Mouse (Mus musculus) testis, postnatal 10 days (tissue): ENCODE data around the gene Zfp276.
"Not testable (repeated sequence)": the region's sequence is repeated elsewhere in the genome, so short reads cannot be mapped to it uniquely, and the experiment has no call there.

Experiments
- DNase-seq: peaks from one replicate; pipeline ENCODE4 v3.0.0; 2021; ENCODE audit warnings: low spot score

Zfp276 gene

DNA sequence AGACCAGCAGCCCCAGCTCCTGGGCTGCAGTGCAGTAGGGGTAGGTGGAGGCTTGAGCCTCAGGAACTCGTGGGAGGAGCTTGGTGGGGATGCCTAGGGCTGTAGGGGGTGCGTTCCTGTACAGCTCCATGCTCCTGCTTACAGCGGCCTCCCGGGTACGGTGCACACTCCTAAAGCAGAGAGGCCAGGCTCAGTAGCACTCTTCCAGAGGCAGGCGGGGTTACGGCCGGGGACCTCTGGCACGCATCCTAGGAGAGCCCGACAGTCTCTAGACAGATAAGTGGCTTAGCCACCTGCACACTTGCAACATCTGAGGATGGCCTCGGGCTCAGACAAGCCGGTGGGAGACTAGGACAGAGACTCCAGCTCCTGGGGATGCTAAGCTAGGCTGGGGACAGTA, 8.5 kb upstream of the Zfp276 start:
- no peak for DNase-seq

DNA sequence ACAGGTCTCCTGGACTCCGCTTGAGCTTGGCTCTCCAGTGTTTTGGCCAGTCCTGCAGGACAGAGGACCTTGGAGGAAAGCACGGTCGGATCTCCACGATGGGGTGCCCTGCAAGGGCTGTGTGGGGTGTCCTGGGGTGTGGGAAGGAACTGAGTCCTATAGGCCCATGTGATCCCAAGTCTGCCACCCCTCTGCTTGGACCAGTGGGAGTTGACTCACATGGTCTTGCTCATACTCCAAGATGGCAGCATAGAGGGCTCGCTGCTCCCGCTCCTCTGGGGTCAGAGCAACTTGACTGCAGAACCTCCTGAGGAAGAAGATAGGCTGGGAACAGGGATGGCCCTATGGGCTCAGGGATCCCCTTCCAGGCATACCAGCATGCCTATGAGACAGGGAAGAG, 6.2 kb upstream of the Zfp276 start:
- no peak for DNase-seq

DNA sequence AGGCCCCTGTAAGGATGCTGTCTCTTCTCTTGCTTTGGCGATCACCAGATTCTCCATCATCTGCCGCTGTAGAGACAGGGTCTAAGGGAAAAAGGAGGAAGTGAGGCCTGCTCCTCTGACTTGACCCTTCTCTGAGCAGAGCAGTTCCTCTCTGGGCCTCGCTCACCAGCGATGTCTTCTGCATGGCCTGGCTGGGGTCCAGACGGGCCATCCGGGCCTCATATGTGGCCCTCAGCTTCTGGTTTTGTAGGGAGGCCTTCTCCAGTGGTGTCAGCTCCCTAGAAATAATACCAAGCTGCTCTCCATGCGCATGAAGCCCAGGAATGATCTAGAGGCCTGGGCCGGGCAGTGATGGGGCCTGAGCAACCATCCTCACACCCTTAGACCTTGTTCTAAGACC, 5.4 kb upstream of the Zfp276 start:
- no peak for DNase-seq

DNA sequence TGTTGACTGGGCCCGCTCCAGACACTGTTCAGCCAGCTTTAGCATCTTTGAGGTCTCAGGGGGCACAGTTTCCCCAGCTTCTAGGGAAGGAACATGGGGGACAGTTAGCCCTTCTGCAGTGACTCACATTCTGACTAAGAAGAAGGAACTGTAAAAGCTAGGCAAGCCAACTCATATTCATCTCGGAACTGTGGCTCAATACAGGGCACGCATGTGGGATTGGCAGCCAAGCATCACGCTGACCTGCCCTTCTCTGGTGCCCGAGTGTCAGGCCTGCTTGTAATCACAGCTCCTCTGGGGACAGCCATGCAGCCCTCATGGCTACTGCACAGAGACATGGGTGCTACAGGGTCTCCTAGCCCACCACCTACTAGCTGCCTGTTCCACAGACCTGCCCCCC, 3.1 kb upstream of the Zfp276 start:
- DNase-seq = no peak

DNA sequence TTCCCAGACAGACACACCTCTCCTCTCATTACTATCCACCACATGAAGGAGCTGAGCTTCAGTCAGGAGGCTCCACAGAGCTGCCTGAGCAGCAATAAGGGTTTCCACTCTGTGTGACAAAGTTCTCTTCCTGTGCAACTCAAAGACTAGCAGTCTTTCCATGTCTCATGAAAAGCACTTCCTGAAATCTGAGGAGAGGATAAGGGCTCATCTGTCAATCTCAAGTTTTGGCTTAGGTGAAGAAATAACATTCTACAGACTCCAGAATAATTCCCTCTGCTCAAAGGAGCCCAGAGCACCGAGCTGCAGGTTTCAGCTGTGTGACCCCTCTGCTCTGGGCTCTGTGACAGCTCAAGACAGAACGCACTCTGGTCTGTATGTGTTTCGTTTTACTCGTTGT, 1.1 kb upstream of the Zfp276 start:
- no peak for DNase-seq

DNA sequence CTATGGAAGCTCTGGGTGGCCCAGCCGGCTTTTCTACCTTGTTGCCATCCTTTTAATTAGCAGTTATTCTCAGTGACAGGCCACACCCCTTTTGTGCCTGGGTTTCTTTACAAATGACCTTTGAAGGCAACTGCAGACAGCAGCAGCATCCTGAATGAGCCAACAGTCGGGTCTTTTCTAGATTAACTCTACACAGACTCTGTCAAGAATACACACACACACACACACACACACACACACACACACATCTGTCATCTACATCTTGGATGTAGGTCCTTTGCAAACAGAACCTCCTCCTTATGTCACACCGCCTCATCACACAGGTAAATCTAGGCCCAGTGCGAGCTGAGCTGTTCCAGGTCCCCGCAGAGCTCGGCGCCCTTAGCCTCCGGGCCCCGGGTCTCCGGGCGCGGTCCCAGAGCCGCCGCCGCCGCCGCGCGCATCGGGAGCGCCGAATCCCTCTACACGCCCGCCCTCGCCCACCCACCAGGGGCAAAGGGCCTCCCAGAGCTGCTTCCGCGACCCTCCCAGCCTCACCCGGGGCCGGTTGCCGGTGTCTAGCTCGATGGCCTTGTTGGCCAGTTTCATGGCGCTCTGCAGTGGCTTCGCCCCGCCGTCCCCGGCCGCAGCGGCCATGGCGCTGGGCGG, 420 bp upstream of the Zfp276 start:
- no peak for DNase-seq

DNA sequence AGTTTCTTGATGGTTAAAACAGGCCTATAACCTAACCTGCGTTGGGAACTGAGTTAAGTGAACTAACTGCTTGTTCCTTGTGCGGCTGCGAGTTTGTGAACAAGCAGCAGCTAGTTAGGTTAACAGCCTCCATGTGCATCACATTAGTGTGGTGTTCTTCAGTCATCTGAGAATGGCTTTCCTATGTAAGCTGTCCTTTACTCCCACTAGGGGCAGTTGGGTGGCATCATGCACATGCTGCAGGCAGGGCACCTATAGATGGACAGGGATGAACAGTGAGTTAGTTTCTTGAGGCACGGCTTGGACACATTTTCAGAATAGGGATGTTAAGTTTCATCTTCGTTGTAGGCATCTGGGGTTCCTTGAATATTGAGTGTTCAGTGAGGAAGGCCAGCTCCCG, 1.2 kb downstream of the Zfp276 start:
- DNase-seq = no peak

DNA sequence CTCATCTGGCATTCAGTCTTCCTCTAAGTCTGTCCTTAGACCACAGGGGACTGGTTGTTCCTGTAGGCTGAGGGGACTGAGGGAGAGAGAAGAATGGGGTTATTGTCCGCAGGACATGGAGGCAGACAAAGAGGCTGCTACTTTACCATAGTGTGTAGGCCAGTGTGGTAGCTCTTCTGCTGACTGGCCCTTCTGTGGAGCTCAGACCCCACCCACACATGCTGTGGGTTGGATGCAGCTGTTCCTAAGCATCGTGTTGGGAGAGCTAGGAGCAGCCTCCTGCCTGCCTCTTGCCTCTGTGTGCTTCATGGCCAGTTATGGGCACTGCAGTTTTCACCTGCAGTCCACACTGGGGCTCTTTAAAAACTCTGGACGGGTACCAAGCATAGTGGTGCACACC, 3.1 kb downstream of the Zfp276 start:
- no peak for DNase-seq

DNA sequence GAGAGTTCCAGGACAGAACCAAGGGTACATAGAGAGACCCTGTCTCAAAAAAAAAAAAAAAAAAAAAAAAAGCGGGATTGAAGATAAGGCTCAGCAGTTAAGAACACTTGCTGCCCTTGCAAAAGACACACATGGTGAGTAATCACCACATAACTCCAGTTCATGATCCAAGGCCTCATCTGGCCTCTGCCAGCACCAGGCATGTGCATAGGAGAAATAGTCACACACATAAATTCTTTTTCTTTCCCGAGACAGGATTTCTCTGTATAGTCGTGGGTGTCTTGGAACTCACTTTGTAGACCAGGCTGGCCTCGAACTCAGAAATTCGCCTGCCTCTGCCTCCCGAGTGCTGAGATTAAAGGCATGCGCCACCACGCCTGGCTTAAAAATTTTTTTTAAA, 3.6 kb downstream of the Zfp276 start:
- DNase-seq = not testable (repeated sequence)

DNA sequence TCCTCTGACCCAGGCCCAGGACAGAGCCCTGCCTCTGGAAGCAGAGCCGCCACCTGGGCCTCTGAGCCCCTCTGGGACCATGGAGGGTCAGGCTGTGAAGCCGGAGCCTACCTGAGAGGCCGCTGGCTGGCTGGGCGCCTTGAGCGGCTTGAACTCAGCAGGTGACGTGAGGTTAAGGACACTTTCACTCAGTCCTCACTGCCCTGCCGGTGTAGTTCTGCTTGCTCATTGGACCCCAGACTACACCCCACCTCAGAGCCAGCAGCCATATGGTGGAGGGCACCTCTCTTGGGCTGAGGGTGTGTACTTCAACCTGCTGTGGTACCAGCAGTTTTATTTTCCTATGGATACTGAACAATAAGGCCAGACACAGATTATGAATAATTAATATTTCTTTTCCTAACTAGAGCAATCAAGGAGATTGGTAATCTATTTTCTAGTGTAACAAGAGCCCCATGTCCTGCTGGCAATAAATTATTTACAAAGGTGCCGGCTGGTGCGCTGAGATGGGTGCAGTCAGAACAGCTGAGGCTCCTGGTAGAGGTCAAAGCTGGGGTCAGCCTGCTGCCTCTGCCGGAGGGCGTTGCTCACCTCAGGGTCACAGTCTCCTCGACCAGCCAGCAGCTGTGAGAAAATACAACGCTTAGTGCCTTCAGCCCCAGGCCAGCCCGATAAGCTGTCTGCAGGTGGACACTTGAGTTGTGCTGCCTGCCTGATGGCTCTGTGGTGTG, 14.1 kb downstream of the Zfp276 start:
- DNase-seq = no peak

DNA sequence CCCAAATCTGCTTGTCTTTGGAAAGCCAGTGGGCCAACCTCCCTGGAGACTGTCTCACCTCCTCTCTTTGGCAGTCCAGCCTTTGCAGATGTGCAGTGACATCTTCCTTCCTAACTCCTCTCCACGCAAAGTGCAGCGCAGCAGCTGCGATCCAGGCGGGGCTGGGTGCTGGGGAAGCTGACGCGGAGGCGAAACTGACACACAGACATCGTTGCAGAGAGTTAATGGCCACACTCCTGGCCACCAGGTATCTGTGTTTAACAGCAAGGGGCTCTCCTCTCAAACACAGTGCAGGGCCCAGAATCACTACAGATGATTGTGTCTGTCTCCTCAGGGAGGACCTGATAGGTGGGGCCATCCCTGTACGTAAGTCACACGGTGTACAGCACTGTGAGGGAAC, 17.2 kb downstream of the Zfp276 start:
- DNase-seq = no peak

DNA sequence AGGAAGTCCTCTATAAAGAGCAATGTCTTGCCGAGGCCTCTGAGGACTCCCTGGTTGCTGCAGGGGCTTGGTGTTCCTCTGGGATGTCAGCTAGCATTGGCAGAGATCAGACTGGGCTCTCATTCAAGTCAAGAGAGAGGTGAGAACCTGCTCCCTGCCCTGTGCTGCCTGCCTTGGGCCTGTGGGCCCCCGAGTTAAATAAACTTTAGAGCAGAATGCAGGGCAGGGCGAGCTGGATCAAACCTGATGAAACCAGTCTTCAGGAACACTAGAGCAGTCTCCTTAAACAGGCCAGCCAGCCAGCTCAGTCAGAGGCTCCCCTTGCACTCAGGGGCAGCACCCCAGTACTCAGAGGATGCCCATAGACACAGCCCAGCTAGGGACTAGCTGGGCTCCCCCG, 17.9 kb downstream of the Zfp276 start:
- no peak for DNase-seq

DNA sequence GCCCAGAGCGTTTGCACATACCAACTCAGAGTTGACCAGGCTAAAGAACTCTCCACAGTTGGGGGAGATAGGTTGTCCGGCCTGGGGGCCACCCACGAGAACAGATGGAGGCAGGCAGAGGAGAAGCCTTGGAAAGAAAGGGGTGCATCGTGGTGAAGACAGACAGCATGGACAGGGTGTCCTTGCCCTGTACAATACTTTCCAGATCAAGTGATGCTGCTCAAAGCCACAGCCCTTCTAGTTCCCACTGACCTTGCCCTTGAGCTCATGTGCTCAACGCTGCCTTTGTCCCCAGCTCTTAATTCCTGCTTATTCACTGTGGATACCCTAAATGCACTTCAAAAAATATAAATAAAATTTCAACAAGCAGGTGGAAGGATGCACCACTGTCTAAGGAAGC, 20.5 kb downstream of the Zfp276 start:
- no peak for DNase-seq

DNA sequence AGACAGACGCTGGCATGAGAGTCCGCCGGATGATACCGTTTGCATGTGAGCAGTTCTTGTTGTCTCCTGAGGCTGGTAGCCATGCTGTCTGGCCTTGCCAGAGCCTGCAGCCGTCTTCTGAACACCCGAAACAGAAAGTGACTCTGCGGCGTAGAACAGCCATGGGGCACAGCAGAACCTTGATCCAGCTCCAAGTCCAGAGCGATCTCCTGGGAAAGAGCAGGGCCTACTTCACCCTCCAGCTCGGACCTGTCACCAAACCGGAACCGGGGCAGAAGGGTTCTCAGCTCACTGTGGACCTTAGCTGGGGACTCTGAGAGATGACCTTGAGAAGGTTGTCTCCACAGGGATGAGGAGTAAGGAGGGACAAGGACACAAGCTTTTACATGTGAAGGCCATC, 21.1 kb downstream of the Zfp276 start:
- DNase-seq = no peak

DNA sequence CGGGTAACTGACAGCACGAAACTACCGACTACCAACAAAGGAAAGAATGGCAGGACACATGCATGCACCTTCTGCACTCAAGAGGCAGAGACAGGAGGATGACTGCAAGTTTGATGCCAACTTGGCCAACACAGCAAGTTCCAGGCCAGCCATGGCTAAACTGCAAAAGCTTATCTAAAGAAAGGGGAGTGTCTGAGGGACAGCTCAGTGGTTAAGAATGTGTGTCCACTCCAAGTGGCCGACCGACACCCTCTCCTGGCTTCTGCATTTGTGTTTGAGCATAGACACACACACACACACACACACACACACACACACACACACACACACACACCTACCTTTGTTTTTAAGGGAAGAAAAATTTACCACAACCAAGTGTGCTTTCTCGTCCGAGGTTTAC, 24.4 kb downstream of the Zfp276 start:
- DNase-seq = no peak

DNA sequence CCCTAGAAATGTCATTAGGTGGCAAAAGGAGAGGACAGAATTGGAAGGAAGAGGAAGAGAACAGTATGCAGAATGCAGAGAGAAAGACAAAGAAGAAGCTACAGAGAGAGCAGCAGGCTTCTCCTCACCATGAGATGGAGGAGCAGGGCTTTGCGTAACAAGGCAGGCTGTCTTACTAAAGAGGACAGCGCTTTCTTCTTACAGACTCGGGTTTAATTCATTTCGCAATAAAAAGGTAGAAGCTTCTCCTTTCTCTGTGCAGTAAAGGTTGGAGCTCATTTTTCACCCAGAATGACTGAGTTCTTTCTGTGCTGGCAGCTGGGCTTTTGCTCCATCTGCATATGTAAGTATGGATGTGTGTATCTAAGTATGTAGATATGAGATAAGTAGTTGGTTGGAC, 25.8 kb downstream of the Zfp276 start:
- no peak for DNase-seq

DNA sequence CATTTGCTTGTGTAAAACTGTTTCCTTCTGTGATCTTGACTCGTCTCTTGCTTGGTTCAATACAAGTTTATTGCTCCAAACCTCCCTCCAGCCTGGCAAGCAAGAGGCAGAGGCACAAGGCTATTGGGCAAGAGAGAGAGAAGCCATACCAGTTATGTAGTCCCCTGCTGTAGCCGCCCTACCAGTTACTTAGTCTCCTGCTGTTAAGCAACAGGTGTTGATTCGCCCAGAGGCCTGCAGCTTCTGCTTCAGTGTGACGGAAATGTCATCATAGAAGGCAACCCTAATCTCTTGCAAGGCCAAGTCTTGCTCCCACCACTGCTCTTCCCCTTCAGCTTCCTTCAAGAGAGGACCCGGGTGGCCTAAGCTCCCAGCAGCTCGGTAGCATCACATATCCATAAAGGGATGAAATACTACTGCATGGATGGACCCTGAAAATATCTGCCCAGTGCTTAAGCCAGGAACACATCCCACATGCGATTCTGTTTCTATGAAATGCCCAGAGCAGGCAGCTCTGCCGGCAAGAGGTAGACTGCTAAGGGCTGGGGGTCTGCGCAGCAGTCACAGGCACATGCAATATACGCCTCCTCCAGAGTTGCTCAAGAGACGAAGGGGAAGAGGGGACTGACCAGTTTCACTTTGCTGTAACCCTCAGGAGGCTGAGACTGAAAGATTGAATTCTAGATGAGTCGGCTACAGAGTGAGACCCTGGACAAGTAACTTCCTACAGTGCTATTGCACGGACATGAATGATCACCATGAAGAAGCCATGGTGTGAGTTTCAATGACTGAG, 26.5 kb downstream of the Zfp276 start:
- DNase-seq = no peak

DNA sequence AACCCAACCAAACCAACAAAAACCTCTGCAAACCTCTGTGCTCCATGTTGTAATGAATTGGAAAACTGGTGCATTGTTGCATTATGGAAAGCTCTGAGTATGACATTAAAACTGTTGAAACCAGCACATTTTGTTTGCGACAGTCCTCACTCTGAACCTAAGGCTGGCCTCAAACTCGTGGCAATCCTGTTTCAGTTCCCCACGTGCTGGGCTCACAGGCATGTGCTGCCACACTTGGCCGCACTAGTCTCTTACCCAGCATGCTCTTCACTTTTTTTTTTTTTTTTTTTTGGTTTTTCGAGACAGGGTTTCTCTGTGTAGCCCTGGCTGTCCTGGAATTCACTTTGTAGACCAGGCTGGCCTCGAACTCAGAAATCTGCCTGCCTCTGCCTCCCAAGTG, 29.0 kb downstream of the Zfp276 start:
- DNase-seq = not testable (repeated sequence)

DNA sequence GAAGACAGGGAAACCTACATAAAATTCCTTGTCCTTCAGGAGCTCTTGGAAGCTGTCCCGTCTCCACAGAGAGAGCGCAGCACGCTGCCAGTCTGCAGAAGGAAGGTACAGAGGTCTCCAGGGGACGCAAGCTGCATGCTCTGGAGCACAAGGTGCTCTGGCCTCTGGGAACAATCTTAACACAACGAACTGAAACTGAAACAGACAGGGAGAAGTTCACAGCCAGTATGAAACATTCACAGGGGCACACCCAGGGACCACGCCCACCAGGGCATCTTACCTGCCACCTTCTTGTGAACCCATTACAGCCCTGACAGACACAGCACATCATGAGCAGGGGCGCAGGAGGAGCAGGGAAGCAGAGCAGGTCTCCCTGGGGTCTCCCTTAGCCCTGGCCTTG, 30.0 kb downstream of the Zfp276 start:
- DNase-seq = no peak

DNA sequence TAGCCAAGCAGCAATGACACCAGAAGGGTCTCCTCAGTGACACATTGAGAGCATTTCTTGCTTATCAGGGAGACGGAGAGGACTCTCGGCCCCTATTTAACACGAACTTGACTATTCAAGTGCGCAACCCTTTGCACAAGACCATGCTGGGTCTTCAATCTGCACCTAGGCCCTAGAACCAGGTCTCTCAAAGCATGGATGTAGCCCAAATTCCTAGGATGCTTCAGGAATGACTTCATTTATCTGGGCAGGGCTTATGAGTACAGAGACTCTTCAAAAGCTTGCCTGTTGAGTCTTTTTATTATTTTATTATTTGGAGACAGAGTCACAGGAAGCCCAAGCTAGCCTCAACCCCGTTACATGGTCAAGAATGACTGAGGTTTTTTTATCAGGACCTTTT, 30.5 kb downstream of the Zfp276 start:
- DNase-seq = no peak

DNA sequence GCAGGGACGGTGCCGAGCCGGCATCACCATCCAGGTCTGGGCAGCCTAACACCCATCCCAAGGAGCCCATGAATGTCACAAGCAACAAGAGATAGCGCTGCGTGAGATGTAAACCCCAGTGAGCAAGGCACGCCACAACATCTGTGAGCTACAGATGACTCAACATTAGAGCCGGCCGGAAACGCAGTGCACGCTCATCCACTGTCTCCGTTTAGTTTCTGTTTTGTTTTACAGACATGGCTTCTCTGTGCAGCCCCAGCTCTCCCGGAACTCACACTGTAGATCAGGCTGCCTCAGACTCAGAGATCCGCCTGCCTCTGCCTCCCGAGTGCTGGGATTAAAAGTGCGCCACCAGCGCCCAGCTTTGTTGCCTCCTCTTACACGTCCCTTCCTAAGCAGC, 33.4 kb downstream of the Zfp276 start:
- DNase-seq = no peak

DNA sequence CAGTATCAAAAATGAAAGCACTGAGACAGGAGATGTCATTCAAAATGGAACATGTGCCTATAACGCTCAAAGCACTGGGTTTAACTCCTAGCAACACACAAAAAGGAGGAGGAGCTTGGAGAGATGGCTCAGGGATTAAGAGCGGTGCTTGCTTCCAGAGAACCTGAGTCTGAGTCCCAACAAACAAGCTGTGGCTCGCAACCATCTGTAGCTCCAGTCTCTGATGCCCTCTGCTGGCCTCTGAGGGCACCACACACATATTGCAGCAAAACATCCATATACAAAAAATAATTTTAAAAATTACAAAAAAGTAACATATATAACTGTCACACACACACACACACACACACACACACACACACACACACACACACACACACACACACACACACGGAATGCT, 36.2 kb downstream of the Zfp276 start:
- DNase-seq = peak; percentile 70

DNA sequence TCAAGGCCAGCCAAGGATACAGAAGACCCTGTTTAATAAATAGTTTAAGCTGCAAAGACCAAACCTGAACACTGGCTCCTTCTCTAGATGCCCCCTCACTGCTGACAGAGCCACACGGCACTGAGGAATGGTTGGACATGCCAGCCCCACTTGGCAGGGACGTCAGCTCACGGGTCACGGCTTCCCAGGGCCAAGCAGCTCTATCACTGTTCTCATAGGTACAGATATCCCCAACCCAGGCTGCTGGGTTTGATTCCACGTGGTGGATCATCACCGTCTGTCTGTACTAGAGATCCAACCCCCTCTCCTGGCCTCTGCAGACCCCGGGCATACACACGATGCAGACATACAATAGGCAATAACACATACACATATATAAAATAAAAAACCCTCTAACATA, 36.7 kb downstream of the Zfp276 start:
- DNase-seq = no peak
